Mouse (Mus musculus): Measurements from ENCODE around the gene Gm45234.

Gene Gm45234

GRCm38 (mm10) chr6:124767536-124767919 is 11.7 kb upstream of the Gm45234 start:
- DNase-seq (ENCODE audit: low read depth, low spot score): no peak

- DNase-seq (ENCODE audit: low read depth, low spot score): no peak
Observed at GRCm38 (mm10) chr6:124765951-124766350, 10.1 kb upstream of the Gm45234 start.

DNA sequence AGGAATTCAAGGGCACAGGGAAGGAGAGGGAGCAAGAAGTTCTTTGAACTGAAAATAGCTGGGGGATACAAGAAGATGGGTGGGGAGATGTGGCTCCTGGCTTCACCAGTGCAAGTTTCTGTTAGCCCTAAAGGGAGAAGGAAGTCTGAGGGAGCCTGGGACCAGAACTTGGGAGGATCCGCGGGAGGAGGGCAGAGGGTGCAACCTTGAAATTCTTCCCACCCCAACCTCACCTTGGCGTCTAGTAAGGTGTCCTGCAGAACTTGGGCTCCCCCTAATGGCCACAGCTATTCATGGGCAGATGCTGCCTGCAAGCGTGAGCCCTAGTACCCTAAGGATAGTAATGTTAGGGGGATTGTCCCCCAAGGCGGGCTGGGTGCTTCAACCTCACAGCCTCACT is 3.4 kb upstream of the Gm45234 start:
- DNase-seq (ENCODE audit: low read depth, low spot score): peak; percentile 75

DNA sequence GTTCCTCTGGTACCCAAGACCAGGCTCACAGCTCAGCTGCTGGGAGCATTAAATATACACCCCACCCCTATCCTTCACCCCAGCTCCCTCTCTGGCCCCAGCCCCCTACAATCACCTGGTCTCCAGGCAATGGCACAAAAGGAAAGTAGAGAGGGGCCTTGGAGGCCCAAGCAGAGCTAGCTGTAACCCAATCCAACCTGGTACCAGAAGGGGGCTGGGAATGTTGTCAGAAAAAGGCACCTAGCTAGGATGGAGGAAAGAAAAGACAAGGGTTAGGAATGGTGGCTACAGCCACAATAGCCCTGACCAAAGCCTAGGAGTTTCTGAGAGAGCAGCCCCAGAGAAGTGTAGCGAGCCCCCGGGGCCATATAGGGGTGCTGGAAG is 3.0 kb upstream of the Gm45234 start:
- no peak for DNase-seq (ENCODE audit: low read depth, low spot score)

- DNase-seq (ENCODE audit: low read depth, low spot score): no peak
Observed at GRCm38 (mm10) chr6:124757909-124758848, 2.4 kb upstream of the Gm45234 start.

GRCm38 (mm10) chr6:124757351-124757880 is 1.6 kb upstream of the Gm45234 start:
- no peak for DNase-seq (ENCODE audit: low read depth, low spot score)

- DNase-seq (ENCODE audit: low read depth, low spot score): peak; percentile 64
Observed at GRCm38 (mm10) chr6:124756652-124757350, 980 bp upstream of the Gm45234 start.

GRCm38 (mm10) chr6:124755306-124755705 is 515 bp downstream of the Gm45234 start:
- no peak for DNase-seq (ENCODE audit: low read depth, low spot score)

GRCm38 (mm10) chr6:124753861-124754260 is 2.0 kb downstream of the Gm45234 start:
- no peak for DNase-seq (ENCODE audit: low read depth, low spot score)

DNA sequence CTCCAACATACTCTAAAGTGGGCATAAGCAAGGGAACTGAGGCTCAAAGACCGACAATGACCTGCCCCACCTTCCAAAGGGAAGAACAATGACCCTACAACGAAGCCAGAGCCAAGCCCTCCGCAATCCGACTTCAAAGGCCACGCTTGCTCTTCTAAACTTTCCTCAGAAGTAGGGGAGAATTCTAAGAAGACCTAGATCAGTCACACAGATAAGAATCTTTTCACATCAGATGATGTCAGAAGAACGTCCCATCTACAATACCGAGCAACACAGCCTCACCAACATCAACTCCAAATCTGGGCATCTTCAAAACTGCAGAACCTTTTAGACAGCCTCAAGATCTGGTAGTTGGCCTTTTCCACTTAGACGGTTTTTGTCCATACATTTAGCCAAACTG is 5.4 kb downstream of the Gm45234 start:
- DNase-seq (ENCODE audit: low read depth, low spot score): no peak

DNA sequence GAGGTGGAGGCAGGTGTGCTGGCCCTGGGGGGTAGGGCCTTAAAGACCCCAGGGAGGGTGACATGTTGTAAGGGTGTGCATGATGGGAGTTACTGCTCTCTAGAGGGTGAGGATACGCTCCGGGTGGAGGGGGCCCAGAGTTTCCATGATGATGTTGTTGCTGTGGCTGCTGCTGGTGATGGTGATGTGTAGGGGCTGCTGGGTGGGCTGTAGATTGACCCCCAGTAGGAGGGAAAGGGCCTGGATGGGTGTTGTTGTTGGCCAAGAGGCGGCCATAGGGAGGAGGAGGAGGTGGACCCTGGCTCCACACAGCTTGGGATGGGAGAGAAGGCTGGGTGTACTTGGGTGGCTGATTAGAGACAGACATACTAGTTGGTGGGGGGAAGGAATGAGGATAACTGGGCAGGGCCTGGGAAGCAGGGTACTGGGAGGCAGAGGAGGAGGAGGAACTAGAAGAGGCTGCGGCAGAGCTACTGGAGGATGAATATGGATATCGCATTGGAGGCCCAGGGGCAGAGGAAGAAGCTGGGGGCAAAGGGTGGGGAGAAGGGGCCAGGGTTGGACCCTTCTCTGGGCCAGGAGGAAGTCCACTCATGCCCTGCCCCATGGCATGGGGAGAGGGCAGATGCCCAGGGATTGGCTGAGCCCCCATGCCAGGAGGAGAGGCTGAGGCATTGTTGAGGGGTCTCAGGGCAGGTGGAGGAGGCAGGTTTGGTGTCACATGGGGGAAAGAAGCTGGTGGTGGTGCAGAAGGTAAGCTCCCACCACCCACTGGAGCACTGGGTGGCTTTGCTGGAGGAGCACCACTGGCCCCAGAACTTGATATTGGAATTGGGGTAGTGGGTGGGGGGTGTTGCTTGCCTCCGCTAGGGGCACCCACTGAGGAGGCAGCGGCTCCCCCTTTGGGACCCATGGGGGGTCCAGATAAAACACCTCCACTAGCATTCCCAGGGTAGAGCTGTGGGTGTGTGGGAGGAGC is 8.9 kb downstream of the Gm45234 start:
- no peak for DNase-seq (ENCODE audit: low read depth, low spot score)

DNA sequence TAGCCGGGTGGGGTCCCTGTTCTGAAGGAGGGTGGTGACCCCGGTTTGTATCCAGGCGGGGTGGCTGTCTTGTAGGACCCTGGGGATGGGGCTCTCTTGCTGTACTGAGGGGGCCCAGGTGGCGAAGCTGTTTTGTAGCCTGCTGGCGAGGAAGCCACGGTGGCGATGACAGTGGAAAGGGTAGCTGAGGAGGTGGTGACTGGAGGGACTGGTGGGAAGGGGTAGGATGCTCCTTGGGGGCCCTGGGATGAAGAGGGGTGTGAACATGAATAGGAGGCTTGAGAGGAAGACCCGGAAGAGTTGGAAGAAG is 9.6 kb downstream of the Gm45234 start:
- DNase-seq (ENCODE audit: low read depth, low spot score): no peak

DNA sequence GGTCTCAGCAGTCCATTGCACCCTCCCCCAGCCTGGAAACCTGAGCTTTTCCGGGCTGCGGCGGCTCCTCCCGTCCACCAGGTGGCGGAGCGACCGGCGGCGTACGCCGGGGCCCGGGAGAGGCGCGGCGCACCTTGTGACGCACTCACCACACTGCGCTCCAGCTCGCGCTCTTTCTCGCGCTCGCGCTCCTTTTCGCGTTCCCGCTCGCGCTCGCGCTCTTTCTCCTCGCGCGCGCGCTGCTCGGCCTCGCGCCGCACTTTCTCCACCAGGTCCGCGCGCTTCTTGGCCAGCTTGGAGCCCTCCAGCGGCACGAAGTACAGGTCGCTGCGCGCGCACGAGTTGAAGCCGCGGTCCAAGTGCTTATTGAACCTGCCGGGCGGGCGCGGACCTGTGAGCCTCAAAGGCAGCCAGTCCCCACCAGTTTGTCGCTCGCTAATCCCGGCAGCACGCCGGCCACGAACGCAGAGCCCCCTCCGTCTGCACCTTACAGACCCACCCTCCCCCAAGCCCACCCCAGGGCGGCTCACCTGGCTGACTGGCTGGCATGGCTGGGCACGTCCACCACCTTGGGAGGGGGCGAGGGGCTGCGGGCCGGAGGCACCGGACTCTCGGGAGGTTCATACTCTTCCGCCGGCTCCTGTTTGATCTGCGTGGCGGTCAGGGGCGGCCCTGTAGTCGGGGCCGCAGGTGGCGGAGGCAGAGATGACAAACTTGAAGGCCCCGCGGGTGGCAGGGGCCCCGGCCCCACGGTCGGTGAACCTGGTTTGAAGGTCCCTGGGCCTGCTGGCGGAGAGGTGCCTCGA is 10.1 kb downstream of the Gm45234 start:
- peak; percentile 93 for DNase-seq (ENCODE audit: low read depth, low spot score)

GRCm38 (mm10) chr6:124744755-124745321 is 11.0 kb downstream of the Gm45234 start:
- no peak for DNase-seq (ENCODE audit: low read depth, low spot score)

GRCm38 (mm10) chr6:124743647-124744046 is 12.2 kb downstream of the Gm45234 start:
- no peak for DNase-seq (ENCODE audit: low read depth, low spot score)

DNA sequence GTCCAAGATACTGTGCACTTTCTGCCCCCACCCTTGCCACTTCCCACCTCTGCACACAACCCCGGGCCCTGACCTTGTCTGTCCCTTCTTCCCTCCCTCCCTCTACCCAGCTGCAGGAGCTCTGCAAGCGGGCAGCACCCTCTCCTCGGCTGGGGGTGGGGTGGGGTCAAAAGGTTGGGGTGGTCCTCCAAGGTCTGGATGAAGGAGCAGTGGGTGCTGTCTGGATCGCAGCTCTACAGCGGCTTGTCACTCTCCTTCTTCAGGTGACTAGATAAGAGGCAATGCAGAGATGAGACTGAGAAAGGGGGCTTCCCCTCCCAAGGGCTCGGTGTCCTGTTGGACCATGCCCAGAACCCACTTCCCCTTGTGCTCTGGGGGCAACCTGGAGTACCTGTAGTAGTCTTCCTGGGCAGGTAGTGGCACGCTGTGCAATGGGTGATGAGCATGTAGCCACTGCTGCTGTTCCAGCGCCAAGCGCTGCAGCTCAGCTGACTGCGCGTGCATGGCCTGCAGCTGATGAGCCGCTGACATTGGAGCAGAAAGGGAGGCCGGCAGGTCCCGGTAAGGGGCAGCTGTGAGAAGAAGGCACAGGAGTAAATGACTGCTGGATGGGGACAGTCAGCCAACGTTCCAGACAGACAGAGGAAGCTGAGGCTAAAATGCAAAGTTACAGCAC is 12.8 kb downstream of the Gm45234 start:
- DNase-seq (ENCODE audit: low read depth, low spot score): no peak

DNA sequence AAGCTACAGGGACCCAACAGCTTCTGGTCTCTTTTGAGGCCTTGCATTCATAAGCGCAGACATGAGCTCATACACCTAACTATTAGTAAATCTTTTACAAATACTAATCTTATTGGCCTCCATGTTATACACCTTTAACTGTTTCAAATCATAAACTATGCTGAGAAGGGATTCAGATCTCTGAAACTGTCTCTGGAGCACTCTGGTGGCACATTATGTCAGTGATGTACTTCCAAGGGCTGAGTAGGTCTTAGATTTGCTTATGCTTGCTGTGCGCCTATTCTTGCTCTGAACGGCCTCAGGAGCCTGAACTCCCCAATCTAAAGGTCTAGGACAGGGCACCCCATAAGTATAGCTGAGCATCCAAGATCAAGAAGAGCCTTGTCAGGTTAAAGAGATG is 14.0 kb downstream of the Gm45234 start:
- no peak for DNase-seq (ENCODE audit: low read depth, low spot score)

DNA sequence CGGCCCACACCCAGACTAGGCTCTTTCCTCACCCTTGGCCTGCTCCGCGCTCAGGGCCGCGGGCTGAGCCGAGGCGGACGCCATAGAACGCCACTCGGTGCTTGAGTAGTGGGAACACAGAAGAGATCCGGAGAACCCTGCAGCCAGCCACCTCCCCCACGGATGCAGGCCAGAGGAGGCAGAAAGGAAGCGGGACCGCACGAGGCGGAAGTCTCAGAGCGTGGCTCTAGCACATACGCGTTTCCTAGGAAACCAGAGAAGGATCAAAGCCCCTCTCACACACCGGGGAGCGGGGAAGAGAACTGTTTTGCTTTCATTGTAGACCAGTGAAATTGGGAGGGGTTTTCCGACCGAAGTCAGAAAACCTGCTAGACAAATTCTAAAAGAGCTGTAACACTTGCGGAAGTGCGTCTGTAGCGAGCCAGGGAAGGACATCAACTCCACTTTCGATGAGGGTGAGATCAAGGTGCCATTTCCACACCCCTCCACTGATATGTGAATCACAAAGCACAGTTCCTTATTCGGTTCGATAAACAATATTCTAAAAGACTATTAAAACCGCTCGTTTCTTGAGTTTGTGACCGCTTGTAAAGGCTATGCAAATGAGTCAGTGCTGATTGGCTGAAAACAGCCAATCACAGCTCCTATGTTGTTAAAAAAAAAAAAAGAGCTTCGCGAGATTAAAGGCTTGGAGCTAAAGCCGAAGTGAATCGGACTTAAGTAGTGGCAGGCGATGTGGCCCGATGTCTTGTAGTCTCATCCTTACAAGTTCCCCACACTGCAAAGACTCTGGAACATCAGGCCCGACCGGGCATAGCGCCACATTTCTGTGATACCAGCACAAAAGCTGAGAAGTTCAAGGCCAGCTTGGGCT is 14.7 kb downstream of the Gm45234 start, which contains the start of gene Grcc10:
TSS of gene Grcc10 (minus strand) at position 487 of the 874 bp plus-strand sequence.
- DNase-seq (ENCODE audit: low read depth, low spot score): peak; percentile 89
